Mouse (Mus musculus) limb, embryonic 11.5 days (tissue): ENCODE results near the gene Panx1. TPM values are rescaled to one million over a fixed set of nuclear protein-coding genes. Genes with fewer than 3 reads are reported as not detected.

Experiments used
- ATAC-seq: fragments of 200-750 bp; cut with Nextera tagmentation; 2 replicates; pipeline ENCODE4 v1.8.0; 2017; ENCODE audit warnings: low read depth; ENCODE audit not compliant: insufficient number of reproducible peaks, low FRiP score, low TSS enrichment
- DNase-seq: peaks from one replicate; pipeline ENCODE4 v3.0.0-alpha.2; 2015; ENCODE audit warnings: low spot score
- H3K27ac ChIP-seq: fragments of 300-500 bp; sonication (generic); replicated peaks from 2 replicates; pipeline ENCODE4 v1.5.1; 2014; ENCODE audit warnings: low read depth, mild to moderate bottlenecking, low read length
- H3K27me3 ChIP-seq: fragments of 300-500 bp; sonication (generic); 2 replicates; pipeline ENCODE4 v1.6.1; 2014; ENCODE audit warnings: mild to moderate bottlenecking, low read length, mixed read lengths; ENCODE audit not compliant: control insufficient read depth, insufficient read depth
- H3K36me3 ChIP-seq: fragments of 300-500 bp; sonication (generic); 2 replicates; pipeline ENCODE4 v1.6.1; 2014; ENCODE audit warnings: mild to moderate bottlenecking, low read length, moderate library complexity, mixed read lengths; ENCODE audit not compliant: control insufficient read depth, insufficient read depth
- H3K4me1 ChIP-seq: fragments of 300-500 bp; sonication (generic); 2 replicates; pipeline ENCODE4 v1.6.1; 2014; ENCODE audit warnings: low read length, mixed read lengths; ENCODE audit not compliant: control insufficient read depth, insufficient read depth
- H3K4me2 ChIP-seq: fragments of 300-500 bp; sonication (generic); 2 replicates; pipeline ENCODE4 v1.6.1; 2014; ENCODE audit warnings: low read depth, mild to moderate bottlenecking, moderate library complexity; ENCODE audit not compliant: severe bottlenecking
- H3K4me3 ChIP-seq: fragments of 300-500 bp; sonication (generic); 2 replicates; pipeline ENCODE4 v1.5.1; 2014; ENCODE audit warnings: low read depth, low read length
- H3K9ac ChIP-seq: fragments of 300-500 bp; sonication (generic); 2 replicates; pipeline ENCODE4 v1.6.1; 2014; ENCODE audit warnings: mild to moderate bottlenecking, low read length
- H3K9me3 ChIP-seq: fragments of 300-500 bp; sonication (generic); 2 replicates; pipeline ENCODE4 v1.6.1; 2016; ENCODE audit warnings: low read length; ENCODE audit not compliant: control insufficient read depth
- WGBS: fragments of 180-500 bp; shearing (Covaris S2); extraction: QIAGEN DNeasy Blood & Tissue Kit; methylation state at CpG from one replicate; pipeline ENCODE4 v1.1.7; 2014; 5-methylcytosine and 5-hydroxymethylcytosine counted together
- polyA plus RNA-seq: library from polyadenylated mRNA; unstranded; fragments of >200 nt; fragmentation: Nextera tagmentation; extraction: Ambion mirVana; gene quantifications from 2 replicates; pipeline ENCODE4 v1.2.1, GENCODE M21; 2014

The Panx1 gene
- polyA plus RNA-seq, 1 experiment from 2014 or later: 79.6 TPM

GRCm38 (mm10) chr9:15018756-15019131, 26.5 kb downstream of the Panx1 start:
- Histone ChIP-seq H3K4me3 (no peak overlapping the region), H3K27me3 (no peaks in the 10 kb centered on the region), H3K4me2 (no peak overlapping the region), H3K4me1 (no peaks in the 10 kb centered on the region), H3K9me3 (no peaks in the 10 kb centered on the region), H3K9ac (no peak overlapping the region), H3K27ac (no peak overlapping the region), H3K36me3 (peaks cover 5% of the 10 kb centered on the region; the same call in 1 of the 2 replicates)
- ATAC-seq (no peak), DNase-seq (no peak)
- WGBS: 88% methylated on average over 5 of the region's 5 CpGs

- Histone ChIP-seq H3K4me2 (no peak overlapping the region), H3K36me3 (peaks cover 5% of the 10 kb centered on the region; the same call in 1 of the 2 replicates), H3K4me1 (no peaks in the 10 kb centered on the region), H3K27me3 (no peaks in the 10 kb centered on the region), H3K9me3 (no peaks in the 10 kb centered on the region), H3K9ac (no peak overlapping the region), H3K27ac (no peak overlapping the region), H3K4me3 (no peak overlapping the region)
- 87% methylated on average over 18 of the region's 18 CpGs for WGBS
- no peak for ATAC-seq
- DNase-seq: no peak
These were observed 27.2 kb downstream of the Panx1 start for GRCm38 (mm10) chr9:15017791-15018755.

- 58% methylated on average over 7 of the region's 7 CpGs for WGBS
- H3K9ac ChIP-seq: no peak overlapping the region
- H3K27ac ChIP-seq: no peak overlapping the region
- no peaks in the 10 kb centered on the region for H3K27me3 ChIP-seq
- H3K4me1 ChIP-seq: no peaks in the 10 kb centered on the region
- H3K36me3 ChIP-seq: no peaks in the 10 kb centered on the region; the same call in 1 of the 2 replicates
- no peak overlapping the region for H3K4me2 ChIP-seq
- H3K4me3 ChIP-seq: no peak overlapping the region
- H3K9me3 ChIP-seq: no peaks in the 10 kb centered on the region
- ATAC-seq (no peak), DNase-seq (peak; percentile 84)
These were observed 29.9 kb downstream of the Panx1 start for GRCm38 (mm10) chr9:15015223-15015956.

DNA sequence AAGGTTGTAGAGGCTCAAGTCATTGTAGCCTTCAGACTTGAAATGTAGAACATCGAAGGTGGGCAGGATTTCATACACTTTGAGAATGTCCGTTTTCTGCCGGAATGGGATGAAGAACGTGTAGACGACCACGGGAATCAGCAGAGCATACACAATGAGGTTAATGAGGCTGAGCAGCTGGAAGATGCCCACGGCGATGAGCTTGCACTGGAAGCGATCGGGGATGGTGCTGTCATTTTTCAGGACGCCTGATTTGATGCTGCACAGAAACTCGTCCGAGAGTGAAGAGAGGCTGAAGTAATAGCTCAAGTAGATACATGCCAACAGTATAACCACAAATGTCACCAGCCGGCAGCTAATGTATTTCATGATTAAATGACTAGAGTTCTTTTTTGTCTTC, 37.7 kb downstream of the Panx1 start:
- no peaks in the 10 kb centered on the region for H3K27me3 ChIP-seq
- peaks cover 6% of the 10 kb centered on the region for H3K36me3 ChIP-seq
- DNase-seq (no peak), ATAC-seq (no peak)
- no peak overlapping the region for H3K4me3 ChIP-seq
- no peak overlapping the region for H3K9ac ChIP-seq
- H3K4me2 ChIP-seq: no peak overlapping the region
- no peaks in the 10 kb centered on the region for H3K9me3 ChIP-seq
- H3K4me1 ChIP-seq: 0 out of 2 replicates have a peak, but pooled peaks cover 3% of the 10 kb centered on the region
- H3K27ac ChIP-seq: no peak overlapping the region
- WGBS: 94% methylated on average over 14 of the region's 14 CpGs

- no peaks in the 10 kb centered on the region for H3K9me3 ChIP-seq
- H3K9ac ChIP-seq: no peak overlapping the region
- H3K4me2 ChIP-seq: no peak overlapping the region
- H3K4me1 ChIP-seq: 0 out of 2 replicates have a peak, but pooled peaks cover 3% of the 10 kb centered on the region
- H3K27ac ChIP-seq: no peak overlapping the region
- ATAC-seq (no peak), DNase-seq (no peak)
- 59% methylated on average over 9 of the region's 9 CpGs for WGBS
- no peaks in the 10 kb centered on the region for H3K27me3 ChIP-seq
- peaks cover 2% of the 10 kb centered on the region for H3K36me3 ChIP-seq
- no peak overlapping the region for H3K4me3 ChIP-seq
These were observed 41.0 kb downstream of the Panx1 start for GRCm38 (mm10) chr9:15004298-15004685.

DNA sequence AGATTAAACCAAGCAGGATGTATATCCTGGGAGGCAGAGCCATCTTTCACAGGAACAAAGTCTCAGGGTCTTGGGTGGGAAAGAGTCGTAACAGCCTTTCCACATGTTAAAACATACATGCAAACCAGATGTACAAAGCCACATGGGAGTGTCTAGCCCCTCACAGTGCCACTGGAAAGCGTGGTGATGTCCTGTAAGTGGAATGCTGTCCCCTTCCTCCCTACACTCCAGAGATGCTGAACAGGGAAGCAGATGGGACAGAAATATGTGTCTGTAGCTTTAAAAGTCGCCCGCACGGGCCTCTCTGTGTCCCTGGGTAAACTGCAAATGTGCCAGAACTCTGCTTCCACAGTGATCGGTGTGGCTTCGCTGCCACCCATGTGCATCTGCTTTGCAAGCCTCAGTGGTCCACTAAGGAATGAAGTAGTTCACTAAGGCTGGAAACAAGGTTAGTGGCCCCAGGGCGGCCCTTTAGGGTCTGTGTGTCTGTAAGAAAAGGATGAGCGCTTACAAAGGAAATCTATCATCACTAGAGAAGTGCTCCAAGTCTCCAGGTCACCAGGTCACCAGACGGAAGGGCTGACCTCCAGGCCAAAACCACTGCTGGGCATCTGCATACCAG, 41.5 kb downstream of the Panx1 start:
- Histone ChIP-seq H3K4me2 (no peak overlapping the region), H3K4me1 (0 out of 2 replicates have a peak, but pooled peaks cover 3% of the 10 kb centered on the region), H3K9me3 (no peaks in the 10 kb centered on the region), H3K27me3 (no peaks in the 10 kb centered on the region), H3K9ac (no peak overlapping the region), H3K36me3 (peaks cover 2% of the 10 kb centered on the region), H3K27ac (no peak overlapping the region), H3K4me3 (no peak overlapping the region)
- no peak for ATAC-seq
- DNase-seq: peak; percentile 25
- 30% methylated on average over 10 of the region's 10 CpGs for WGBS

DNA sequence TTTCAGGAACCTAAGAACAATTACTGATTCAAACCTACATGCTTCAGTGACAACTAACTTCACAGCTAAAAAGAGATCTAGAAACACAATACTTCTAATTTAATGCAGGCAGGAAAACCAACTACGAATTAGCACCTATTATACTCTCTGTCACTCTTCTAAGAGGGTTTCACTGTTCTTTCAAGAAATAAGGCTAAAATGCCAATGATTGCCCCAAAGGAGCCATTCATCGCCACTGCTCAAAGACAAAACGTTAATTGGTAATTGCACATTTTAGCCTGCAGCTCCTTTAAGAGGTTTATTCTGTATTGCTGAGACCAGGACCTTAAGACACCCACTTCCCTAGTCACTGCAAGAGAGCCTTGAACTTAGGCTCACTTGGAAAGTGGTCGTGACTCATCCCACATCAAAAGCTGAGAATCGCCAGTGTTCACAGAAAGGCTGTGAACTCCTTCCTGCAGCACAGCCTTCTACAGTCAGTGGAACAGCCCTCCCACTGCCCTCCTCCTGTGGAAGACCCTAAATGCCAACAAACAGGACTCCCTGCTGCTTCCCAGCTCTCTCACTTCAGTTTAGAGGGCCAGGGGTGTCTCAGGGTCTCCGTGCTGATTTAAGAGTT, 42.2 kb downstream of the Panx1 start:
- Histone ChIP-seq H3K27ac (no peak overlapping the region), H3K36me3 (peaks cover 2% of the 10 kb centered on the region), H3K4me3 (no peak overlapping the region), H3K4me2 (no peak overlapping the region), H3K4me1 (0 out of 2 replicates have a peak, but pooled peaks cover 3% of the 10 kb centered on the region), H3K27me3 (no peaks in the 10 kb centered on the region), H3K9ac (no peak overlapping the region), H3K9me3 (no peaks in the 10 kb centered on the region)
- DNase-seq (no peak), ATAC-seq (no peak)
- WGBS: 51% methylated on average over 6 of the region's 6 CpGs

GRCm38 (mm10) chr9:14998790-14999189, 46.5 kb downstream of the Panx1 start:
- Histone ChIP-seq H3K27me3 (no peaks in the 10 kb centered on the region), H3K27ac (no peak overlapping the region), H3K4me1 (0 out of 2 replicates have a peak, but pooled peaks cover 3% of the 10 kb centered on the region), H3K4me3 (no peak overlapping the region), H3K36me3 (no peaks in the 10 kb centered on the region), H3K9ac (no peak overlapping the region), H3K4me2 (no peak overlapping the region), H3K9me3 (no peaks in the 10 kb centered on the region)
- DNase-seq (no peak), ATAC-seq (no peak)
- 90% methylated on average over 9 of the region's 9 CpGs for WGBS
